Mouse (Mus musculus) heart, postnatal 0 days (tissue): ENCODE measurements at regions not wholly inside any gene's neighbourhood (a gene's known extent, or its start where the extent isn't known, plus 50 kb on each side); places are given as distances from the start of the nearest gene placed in this dataset.

Experiments used
- CTCF ChIP-seq: IDR thresholded peaks from 2 replicates; pipeline ENCODE4 v1.5.1; 2016; ENCODE audit warnings: antibody characterized with exemption, control low read depth, low read depth
- EP300 ChIP-seq: IDR thresholded peaks from 2 replicates; pipeline ENCODE4 v1.6.1; 2016; ENCODE audit warnings: antibody characterized with exemption, low read depth

- TF ChIP-seq CTCF (no peak), EP300 (no peak)
These were observed 136.8 kb downstream of the Bmp2 start for GRCm38 (mm10) chr2:133688788-133689155.
